Mouse (Mus musculus): ENCODE measurements around the gene Hipk2.

- TF ChIP-seq POLR2A (IDR thresholded peaks at IDR 0.05; ENCODE audit: control insufficient read depth in 1 of 2, insufficient read depth in 1 of 2, low read depth in 1 of 2, low read length in 2 of 2, poor library complexity in 1 of 2) (no peak), CTCF (IDR thresholded peaks at IDR 0.05 in 2 of 3, conservative IDR thresholded peaks at IDR 0.05 in 1 of 3; ENCODE audit: control insufficient read depth in 1 of 3, insufficient read depth in 1 of 3, low read depth in 2 of 3, low read length in 3 of 3, poor library complexity in 1 of 3, severe bottlenecking in 1 of 3) (peak; percentile 85 to 95 (median 89)), KAT2A (conservative IDR thresholded peaks at IDR 0.05; ENCODE audit: low read depth, low read length) (no peak), NRF1 (IDR thresholded peaks at IDR 0.05; ENCODE audit: insufficient read depth, low read depth, low read length, poor library complexity, severe bottlenecking) (no peak), EP300 (IDR thresholded peaks at IDR 0.05; ENCODE audit: low read depth in 1 of 2, low read length in 2 of 2) (no peak), MAX (IDR thresholded peaks at IDR 0.05; ENCODE audit: low read length) (no peak), NELFE (IDR thresholded peaks at IDR 0.05; ENCODE audit: low read depth, low read length) (no peak), UBTF (IDR thresholded peaks at IDR 0.05; ENCODE audit: borderline replicate concordance, insufficient read depth, low read depth, low read length) (no peak), TCF12 (IDR thresholded peaks at IDR 0.05; ENCODE audit: low read depth, low read length) (no peak)
These were observed 139.7 kb downstream of the Hipk2 start for GRCm38 (mm10) chr6:38736240-38736639.
